Mouse (Mus musculus): Measurements from ENCODE around the gene Med24.

The Med24 gene

DNA sequence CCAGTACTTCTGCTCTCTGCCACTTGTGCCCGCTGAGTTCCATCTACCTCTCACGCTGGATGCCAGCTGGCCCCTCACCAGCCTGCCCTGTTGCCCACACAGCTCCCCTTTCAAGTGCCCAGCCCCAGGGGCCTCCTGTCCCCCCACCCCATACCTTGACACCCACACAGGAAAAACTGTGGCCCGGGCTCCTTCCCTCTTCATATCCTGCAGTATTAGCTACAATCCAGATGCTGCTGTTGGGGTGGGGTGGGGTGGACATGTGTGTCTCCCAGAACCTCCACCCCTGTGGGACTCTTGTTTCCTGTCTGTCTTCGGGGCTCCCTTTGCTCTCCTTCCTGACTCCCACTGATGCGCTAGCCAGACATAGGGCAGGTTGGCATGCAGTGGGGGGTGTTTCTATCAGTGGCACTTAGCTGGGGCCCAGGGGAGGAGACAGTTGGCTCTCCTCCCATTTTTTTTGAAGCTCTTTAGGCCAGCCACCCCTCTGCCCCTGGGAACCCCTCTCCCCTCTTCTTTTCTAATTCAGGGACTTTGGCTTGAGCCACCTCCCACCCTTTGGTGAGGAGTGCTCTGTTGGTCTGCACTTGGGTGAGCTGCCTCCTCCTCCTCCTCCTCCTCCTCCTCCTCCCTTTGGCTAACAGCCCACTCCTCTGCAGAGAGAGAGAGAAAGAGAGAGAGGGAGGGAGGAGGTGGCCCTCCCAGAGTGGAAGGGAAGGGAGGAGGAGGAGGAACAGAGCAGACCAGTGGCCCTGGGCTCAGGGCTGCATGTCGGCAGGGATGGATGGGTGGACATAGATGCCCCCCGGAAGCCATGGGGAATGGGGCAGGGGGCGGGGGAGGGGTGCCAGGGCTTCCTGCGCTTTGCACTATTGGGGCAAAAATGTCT lies 36.4 kb upstream of the Med24 start:
- DNase-seq (ENCODE audit: low read depth, low spot score), result no peak

DNA sequence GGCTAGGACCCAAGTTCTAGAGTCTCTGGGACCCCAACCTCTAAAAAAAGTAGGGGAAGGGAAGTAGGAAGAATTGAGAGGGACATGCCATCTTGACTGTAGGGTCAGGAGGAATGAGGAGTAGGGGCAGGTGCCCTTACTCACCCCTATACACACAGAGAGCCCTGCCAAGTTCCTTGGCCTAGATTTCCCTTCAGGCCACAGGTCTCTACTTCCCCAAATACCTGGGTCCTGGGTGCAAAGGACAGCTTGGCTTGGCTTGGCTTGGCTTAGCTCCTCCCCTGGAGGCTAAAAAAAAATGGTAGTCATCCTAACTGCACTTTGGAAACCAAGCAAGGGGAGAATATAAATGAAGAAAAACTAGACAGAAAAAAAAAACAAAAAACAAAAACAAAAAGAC lies 35.5 kb upstream of the Med24 start:
- no peak for DNase-seq (ENCODE audit: low read depth, low spot score)

DNA sequence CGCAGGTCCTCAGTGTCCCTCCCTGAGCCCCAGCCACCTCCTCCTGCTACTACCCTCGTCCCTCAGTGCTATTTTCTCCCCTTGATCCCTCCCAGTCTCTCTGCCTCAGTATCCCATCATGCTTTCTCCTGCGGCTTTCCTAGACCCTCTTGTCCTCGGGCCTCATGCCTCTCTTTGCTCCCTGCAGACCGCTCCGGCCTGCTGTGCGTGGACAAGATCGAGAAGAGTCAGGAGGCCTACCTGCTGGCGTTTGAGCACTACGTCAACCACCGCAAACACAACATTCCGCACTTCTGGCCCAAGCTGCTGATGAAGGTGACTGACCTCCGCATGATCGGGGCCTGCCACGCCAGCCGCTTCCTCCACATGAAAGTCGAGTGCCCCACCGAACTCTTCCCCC lies 34.9 kb upstream of the Med24 start:
- DNase-seq (ENCODE audit: low read depth, low spot score), result no peak

DNA sequence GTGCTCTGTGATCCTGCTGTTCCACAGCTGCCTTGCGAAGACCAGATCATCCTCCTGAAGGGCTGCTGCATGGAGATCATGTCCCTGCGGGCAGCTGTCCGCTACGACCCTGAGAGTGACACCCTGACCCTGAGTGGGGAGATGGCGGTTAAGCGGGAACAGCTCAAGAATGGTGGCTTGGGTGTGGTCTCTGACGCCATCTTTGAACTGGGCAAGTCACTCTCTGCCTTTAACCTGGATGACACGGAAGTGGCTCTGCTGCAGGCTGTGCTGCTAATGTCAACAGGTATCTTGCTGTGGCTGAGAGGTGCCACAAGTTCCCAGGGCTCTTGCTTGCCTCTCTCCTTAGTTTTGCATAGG lies 34.2 kb upstream of the Med24 start:
- DNase-seq (ENCODE audit: low read depth, low spot score), result no peak

DNA sequence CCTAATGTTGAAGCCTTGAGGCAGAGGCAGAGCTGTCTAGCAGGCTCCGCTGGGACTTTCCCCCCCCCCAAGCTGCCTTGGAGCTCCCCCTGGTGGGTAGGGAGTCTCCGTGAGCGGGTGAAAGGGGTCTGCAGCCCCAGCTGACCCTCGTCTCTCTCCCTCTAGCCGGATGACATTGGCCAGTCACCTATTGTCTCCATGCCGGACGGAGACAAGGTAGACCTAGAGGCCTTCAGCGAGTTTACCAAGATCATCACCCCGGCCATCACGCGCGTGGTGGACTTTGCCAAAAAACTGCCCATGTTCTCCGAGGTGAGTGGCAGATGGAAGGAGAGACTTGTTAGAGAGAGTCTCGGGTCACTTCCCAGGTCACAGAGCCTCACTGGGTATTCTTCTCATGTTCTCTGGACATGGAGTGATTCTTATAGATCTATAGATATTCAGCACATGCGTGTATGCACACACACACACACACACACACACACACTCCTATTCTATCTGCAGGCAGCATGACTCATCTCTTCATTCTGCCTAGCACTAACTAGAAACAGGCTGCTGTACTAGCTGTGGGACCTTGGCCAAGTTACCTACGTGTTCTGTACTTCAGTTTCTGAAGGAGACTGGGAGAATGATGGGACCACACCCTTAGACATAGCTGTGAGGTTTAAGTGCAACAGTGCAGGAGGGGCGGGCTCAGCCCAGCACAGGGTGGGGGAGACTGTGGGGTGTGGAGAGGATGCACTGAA lies 33.7 kb upstream of the Med24 start:
- no peak for DNase-seq (ENCODE audit: low read depth, low spot score)

DNA sequence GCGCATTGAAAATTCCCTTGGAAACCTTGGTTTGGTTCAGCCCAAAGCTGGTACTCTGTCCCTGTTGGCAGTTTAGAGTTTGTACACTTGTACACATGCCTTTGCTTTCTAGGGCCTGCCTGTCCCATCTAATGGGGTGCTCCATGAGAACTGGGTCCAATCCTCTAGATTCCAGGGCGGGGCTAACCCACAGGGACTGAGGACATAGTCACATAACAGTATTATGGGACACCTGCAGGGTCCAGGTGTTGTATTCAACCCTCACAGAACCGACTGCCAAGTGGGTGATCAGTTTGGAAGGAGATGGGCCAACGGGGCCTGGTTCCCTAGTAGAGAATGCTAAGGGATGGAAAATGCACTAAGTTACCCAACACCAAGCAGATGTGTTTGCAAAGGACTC lies 32.7 kb upstream of the Med24 start:
- no peak for DNase-seq (ENCODE audit: low read depth, low spot score)

DNA sequence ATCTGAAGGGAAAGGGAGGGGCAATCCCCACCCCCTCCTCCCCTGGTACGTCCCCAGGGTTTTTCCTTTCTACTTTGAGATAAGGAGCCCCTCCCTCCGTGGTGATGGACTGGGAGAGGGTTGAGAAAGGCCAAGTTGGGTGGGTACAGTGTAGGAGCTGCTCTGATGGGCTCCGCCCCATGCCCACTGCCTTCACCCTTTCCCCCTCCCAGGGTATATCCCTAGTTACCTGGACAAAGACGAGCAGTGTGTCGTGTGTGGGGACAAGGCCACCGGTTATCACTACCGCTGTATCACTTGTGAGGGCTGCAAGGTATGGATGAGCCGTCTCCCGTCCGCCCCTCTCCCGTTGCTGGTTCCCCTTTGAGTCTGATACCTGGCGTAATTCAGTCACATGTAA lies 27.5 kb upstream of the Med24 start:
- DNase-seq (ENCODE audit: low read depth, low spot score), result no peak

DNA sequence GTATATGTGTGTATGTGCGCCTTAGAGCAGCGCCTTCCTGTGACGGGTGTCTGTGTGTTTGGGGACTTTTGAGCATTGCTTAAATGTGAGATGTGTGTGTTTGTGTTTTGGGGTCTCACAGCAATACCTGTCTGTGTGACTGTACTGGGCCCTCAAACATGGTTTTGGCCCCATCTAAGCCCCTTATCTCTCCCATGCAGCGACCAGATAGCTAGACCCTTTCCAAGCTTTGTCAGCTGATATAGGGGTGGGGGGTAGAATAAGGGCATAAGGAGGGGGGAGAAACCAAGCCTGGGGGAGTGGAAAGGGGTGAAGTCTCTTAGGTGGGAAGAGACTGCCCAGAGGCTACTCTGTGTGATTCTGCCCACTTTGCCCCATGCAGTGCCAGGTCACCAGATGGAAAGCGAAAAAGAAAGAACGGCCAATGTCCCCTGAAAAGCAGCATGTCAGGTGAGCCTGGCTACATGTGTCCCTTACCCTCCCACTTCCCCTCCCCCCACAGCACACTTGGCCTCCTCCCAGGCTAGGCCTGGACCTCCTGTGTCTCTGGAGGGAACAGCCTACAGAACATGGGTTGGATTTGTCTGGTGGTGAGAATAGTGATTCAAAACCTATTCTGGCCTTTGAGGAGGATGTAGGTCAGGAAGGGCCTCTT lies 26.6 kb upstream of the Med24 start:
- DNase-seq (ENCODE audit: low read depth, low spot score), result no peak

DNA sequence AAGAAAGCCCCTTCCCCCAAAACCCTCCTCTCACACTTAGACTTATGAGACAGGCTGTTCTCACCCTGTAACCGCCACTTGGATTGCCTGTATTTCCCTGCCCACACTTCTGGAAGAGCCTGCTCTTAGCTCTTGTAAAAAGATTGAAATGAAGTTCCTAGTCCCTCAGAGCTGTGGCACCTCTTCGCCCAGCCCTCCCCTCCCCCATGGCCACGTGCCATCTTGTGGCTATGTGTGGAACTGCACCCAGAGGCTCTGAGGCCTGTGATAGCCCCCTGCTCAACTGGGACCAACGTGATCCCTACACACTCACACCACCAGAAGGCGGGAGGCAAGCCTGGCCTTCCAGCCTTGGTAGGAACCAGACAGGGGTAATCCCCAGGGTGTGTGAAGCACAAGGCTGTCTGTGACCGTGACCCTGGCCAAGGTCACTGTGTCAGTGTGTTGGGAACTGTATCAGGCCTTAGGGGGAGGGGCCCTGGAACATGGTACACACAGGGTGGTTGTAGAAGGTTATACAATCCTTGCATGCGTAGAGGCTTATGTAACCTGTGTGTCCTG lies 25.5 kb upstream of the Med24 start:
- DNase-seq (ENCODE audit: low read depth, low spot score), result no peak

DNA sequence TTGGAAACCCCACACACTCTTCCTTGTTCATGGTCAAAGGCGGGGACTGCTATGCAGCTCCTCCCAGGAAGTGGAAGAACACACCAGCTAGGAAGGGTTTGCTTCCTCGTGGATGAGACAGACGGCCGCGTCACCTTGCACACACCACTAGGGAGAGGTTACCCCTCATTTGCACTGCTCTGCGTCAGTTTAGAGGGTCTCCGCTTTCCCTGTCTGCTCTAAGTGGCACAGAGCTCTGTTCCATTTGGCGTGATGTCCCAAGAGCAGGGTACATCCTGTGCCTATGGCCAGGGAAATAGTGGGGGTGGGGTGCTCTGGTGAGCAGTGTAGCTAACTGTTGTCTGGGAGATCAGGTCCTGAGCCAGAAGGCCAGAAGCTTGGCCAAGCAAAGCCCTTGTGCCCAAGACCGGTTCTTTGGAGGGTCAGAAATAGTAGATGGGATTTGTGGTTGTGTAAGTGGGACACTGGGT lies 25.0 kb upstream of the Med24 start:
- no peak for DNase-seq (ENCODE audit: low read depth, low spot score)

DNA sequence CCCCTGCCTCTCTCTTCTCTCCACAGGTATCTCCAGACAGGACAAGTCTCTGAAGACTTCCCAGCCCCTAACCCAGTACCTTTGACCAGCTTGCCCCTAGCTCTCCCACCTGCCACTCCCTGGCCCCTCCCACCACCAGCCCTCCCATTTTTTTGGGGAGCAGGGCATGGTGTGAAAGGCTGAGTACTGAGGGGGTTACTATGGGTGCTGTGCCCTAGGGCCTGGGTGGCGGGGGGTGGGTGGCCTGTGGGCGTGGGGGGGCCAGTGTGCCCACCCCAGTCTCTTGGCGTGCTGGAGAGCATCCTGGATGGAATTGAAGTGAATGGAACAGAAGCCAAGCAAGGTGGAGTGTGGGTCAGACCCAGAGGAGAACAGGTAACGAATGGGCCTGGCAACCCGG lies 24.0 kb upstream of the Med24 start:
- no peak for DNase-seq (ENCODE audit: low read depth, low spot score)

DNA sequence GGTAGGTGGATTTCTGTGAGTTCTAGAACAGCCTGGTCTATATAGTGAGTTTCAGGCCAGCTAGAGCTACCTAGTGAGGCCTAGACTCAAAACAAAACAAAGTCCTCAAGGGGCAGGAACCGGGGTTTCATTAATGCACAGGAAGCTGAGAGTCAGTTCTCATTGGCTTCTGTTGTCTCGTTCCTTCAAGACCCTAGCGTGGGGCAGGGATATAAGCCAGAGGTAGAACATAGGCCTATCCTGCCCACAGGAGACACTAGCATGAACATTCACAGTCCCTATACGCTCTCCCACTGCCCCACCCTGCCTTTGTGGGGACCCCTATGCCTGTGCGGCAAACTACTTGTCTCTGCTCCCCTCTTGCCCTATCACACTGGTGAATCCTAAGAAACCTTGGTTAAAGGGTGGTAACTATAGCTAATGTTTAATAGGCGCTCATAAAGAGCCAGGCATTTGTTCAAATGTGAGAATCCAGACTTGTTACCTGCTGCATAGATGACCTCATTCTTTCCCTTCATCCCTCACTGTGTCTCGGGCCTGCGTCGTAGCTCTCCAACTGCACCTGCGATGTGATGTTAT lies 23.4 kb upstream of the Med24 start:
- DNase-seq (ENCODE audit: low read depth, low spot score), result no peak

DNA sequence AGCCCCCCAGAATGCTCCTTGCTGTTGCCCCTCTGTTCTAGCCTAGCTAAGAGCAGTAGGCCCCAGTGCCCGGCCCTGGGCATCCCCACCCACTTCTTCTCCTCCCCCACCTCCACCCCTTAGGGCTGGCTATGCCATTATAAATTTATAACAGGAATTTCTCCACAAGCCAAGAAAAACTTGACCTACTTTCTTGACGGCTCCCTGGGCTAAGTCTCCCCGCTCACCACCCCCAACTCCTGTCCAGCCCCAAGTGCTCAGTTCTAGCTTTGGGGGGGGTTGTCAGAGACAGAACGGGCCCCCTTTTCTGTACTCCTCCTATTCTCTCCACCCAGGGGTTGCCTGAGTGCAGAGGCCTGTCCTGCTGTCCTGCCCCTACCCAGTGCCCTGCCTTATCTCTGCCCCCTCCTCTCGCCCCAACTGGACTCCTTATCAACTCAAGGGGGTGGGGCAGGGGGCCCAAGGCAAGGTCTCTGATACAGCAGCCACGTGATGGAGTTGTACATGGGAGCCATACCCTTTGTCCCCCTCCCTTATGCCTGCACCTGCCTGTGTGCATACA lies 22.1 kb upstream of the Med24 start:
- no peak for DNase-seq (ENCODE audit: low read depth, low spot score)

DNA sequence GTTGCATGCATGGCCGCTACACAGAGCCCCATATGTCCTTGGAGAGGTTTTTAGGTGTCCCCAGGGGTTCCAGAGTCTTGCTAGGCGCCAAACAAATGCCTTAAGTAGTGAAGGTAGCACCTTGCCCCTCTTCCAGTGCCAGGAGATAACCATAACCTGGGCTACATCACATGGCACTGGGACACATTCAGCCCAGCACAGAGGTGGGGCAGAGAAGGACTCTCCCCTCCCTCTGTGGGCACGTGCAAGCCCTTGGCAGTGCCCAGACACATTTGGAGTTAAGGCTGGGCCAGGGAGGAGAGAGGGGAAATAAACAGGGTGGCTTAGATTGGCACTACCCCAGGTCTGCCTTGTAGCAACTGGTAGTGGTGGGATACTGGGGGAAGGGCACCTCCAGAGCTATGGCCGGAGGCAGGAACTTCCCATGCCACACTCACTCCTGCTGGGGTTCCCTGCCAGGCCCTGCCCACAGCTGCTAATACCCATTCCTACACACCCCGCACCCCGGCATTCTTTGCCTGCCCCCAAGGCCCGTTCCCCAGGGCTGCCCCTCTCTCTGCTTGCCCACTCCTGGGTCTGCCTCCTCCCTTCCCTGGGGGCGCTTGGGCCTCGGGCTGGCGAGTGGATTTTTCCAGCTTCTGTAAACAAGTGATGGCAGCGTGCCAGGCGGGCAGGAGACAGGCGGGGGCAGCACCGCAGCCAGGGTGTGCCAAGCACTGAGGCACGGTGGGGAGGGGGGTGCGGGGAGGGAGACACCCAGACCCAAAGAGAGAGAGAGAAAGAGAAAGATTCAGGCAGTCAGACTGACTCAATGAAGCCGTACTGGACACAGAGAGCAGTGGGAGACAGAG lies 21.3 kb upstream of the Med24 start:
- no peak for DNase-seq (ENCODE audit: low read depth, low spot score)

DNA sequence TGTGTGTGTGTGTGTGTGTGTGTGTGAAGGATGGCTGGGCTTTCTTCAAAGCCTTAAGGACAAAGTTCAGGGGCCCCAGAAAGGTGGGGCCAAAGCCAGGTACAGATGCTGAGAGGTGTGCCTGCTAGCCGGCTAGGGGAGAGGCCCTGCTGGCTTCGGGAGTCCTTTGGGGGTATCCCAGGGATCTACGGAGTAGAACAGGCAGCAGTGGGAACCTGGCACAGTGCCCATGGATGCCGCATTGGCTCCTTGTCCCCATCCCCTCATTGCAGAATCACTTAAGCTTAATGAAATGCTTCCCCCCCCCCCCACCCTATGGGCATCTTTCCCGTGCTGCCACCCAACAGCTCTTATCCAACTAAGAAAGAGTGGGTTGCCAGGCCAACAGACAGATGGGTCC lies 20.5 kb upstream of the Med24 start:
- DNase-seq (ENCODE audit: low read depth, low spot score), result no peak

DNA sequence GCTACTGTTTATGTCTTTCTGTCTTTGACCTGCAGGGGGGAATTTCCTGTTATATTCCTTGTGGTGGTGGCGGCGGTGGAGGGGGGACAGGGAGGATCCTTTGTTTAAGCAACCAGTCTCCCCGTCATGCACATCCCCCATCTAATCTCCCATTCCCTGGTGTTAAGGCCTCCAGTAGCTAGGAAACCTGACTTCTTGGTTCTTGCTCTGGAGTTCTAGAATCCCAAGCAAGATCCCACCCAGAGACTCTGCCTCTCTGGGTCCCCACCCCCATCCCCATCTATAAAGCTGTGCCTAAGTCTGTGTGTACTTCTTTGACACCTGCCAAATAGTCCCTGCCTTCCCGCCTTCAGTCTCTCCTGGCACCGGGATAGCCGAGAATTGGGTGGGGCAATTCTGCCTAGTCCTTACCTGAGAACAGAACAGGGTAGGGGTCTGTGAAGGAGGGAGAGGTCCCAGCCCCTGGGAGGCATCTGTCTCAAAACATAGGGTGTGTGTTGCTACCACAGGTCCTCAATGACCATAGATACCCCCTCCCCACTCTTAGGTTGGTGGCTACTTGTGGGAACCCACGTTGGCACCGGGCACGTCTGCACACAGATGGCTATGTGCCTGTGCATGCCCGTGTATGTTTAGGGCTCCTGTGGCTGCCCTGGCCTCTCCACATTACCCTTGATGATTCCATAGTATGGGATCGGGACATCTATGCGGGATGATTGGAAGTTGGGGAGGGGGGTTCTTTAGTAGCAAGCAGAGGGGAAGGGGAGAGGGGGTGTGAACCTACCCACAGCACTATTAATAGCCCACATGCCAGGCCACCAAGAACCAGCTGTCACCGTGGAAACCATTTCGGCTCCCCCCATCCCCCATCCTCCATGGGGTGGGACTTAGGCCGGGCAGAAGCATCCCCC lies 19.5 kb upstream of the Med24 start:
- no peak for DNase-seq (ENCODE audit: low read depth, low spot score)

DNA sequence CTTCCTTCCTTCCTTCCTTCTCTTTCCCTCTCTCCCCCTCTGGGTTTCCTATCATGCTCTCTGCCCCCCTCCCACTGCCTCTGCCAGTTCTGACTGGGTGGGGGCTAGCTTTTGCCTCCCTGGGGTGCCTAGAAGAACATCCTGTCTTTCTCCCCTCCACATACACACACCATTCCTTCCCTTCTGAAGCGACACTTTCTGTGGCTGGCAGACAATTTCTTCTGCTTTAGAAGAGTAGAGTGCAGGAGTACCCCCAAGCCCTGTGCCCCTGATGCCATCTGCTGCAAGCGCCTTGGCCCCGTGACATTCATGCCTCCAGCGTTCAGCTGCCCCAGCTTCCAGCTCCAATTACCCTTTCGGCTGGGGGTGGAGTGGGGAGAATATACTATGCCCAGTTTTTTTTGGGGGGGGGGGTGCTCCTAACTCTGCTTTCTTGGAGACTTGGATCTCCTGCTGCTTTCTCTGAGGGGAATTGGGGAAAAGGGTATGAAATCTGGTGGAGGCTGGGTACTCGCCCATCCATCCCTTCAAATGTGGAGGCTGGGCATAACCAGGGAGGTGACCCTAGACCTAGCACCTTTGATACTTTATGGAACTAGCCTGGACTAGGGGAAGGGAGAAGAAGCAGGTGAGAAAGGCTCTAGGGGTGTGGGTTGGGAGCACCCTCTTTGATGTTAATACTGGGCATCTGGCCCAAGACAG lies 18.7 kb upstream of the Med24 start:
- no peak for DNase-seq (ENCODE audit: low read depth, low spot score)

DNA sequence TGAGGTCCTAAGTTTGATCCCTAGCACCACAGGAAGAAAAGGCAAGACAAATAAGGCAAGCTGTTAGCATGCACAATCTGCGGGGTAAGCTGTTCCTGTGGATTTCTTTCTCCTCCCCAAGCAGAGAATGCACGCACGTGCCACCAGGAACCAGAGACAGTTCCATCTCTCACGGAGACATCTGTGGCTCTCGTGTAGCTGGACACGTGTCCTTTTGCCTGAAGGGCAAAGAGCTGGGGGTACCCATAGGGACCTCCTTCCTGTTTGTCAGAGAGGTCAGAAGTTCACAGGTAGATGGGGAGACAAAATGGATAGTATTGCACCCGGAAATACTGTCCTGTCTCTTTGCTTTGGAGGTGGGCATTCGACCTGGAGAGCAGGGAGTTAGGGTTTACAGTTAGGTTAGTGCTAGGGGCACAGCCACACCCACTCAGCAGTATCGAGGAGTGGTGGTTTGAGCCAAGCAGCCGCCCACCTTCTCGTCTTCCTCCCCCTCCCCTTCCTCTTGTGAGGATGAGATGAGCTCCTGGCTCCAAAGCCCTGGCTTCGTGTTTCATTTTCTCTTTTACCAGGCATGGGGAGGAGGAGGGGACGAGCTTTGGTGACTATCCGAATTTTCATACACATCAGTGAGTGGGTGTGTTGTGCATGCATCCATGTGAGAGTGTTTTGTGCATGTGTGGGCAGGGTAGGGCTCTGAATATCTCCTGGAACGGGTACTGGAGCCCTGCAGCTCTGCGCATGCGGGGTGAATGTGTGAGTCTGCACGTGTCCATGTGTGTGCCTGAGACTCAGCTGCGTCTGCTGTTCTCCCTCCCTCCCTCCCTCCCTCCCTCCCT lies 17.8 kb upstream of the Med24 start:
- DNase-seq (ENCODE audit: low read depth, low spot score), result no peak
